In genomic region chr15:89473921-89474320, GRCm38 (mm10) we compare ENCODE assay signal across 24 mouse cellular contexts. TPM values are rescaled to one million over a fixed set of nuclear protein-coding genes. Genes with fewer than 3 reads are reported as not detected.
DNase-seq lines count a peak whose midpoint lies in the region; ATAC-seq lines count a peak whose summit lies in the region.
"Had no signal": no experiment of that assay in that cellular context is flagged by ENCODE, and none has a peak within 500 bp of the region (broad histone marks: within the 10 kb centered on the region; RNA-seq: fewer than 3 reads in every experiment).

No protein-coding gene starts in this region.

- H3K4me3 ChIP-seq in megakaryocyte, embryonic 14.5 days (replicated peaks): peak overlapping the region; percentile 44
- H3K4me3 ChIP-seq: embryonic facial prominence, embryonic 10.5 days; embryonic facial prominence, embryonic 12.5 days; forebrain, embryonic 13.5 days; forebrain, embryonic 15.5 days had no signal

- no peaks in the 10 kb centered on the region for H3K27me3 ChIP-seq in megakaryocyte, embryonic 14.5 days (replicated peaks)
- H3K27me3 ChIP-seq: CH12.LX; embryonic facial prominence, embryonic 12.5 days; forebrain, embryonic 13.5 days; forebrain, embryonic 15.5 days; Patski had no signal

- peaks cover 36% of the 10 kb centered on the region for H3K36me3 ChIP-seq in megakaryocyte, embryonic 14.5 days (replicated peaks; ENCODE audit: low read length)
- H3K36me3 ChIP-seq: embryonic facial prominence, embryonic 10.5 days; embryonic facial prominence, embryonic 12.5 days; forebrain, embryonic 15.5 days had no signal

- no peaks in the 10 kb centered on the region for H3K9me3 ChIP-seq in megakaryocyte, embryonic 14.5 days
- H3K9me3 ChIP-seq: embryonic facial prominence, embryonic 10.5 days; embryonic facial prominence, embryonic 12.5 days; forebrain, embryonic 13.5 days; forebrain, embryonic 15.5 days; G1E had no signal

- DNase-seq in cerebellum, adult 11-12 months: peak; percentile 44
- DNase-seq in cerebellum, adult 11 months: no peak
- DNase-seq in cerebellum, adult 9-11 months: peak; percentile 43
- DNase-seq in cerebellum, postnatal 25 days: no peak
- DNase-seq: adrenal gland, adult 8-10 months; adrenal gland, postnatal 14 days; adrenal gland, postnatal 36 days; B cell, adult 2 months; cerebellum, postnatal 10 days; cerebellum, postnatal 36 days; forebrain, postnatal 0 days had no signal

- ATAC-seq in megakaryocyte, adult 5-6 weeks (ENCODE audit: poor library complexity, severe bottlenecking): no peak
- ATAC-seq: activated CD4-positive, CD25-positive, alpha-beta regulatory T cell, adult 4 months; CD4-positive, CD25-positive, alpha-beta regulatory T cell, adult 4 months; forebrain, embryonic 13.5 days; forebrain, embryonic 15.5 days; forebrain, postnatal 0 days; Patski had no signal

- peaks cover 46% of the 10 kb centered on the region for H3K4me1 ChIP-seq in megakaryocyte, embryonic 14.5 days

RNA-seq across cellular contexts. Expression of gene Arsa, which starts 3.3 kb away (rescaled TPM):
- polyA plus RNA-seq in megakaryocyte, embryonic 14.5 days (2012; ENCODE audit: insufficient read depth, low replicate concordance): 82.1 and 91.3 TPM in 2 replicates
- total RNA-seq in megakaryocyte, adult 5-6 weeks (2015): 9.2 and 10.1 TPM in 2 replicates
- total RNA-seq in megakaryocyte, adult 5-6 weeks (2017): 11.1 and 14.1 TPM in 2 replicates

RNA-seq across cellular contexts. Expression of gene Mapk8ip2, which starts 20.2 kb away (rescaled TPM):
- polyA plus RNA-seq in megakaryocyte, embryonic 14.5 days (2012; ENCODE audit: insufficient read depth, low replicate concordance): not detected in 2 replicates
- total RNA-seq in megakaryocyte, adult 5-6 weeks (2015): not detected in 2 replicates
- total RNA-seq in megakaryocyte, adult 5-6 weeks (2017): not detected in 2 replicates
- polyA plus RNA-seq: G1E had no signal

RNA-seq across cellular contexts. Expression of gene Shank3, which starts 25.5 kb away (rescaled TPM):
- polyA plus RNA-seq in megakaryocyte, embryonic 14.5 days (2012; ENCODE audit: insufficient read depth, low replicate concordance): 37.4 and 85.0 TPM in 2 replicates
- 0.09 and 0.11 TPM in 2 replicates for total RNA-seq in megakaryocyte, adult 5-6 weeks (2015)
- total RNA-seq in megakaryocyte, adult 5-6 weeks (2017): not detected in 2 replicates
- total RNA-seq: CH12.LX had no signal
- polyA plus RNA-seq: activated CD4-positive, CD25-positive, alpha-beta regulatory T cell, adult 4 months; CD4-positive, CD25-positive, alpha-beta regulatory T cell, adult 4 months had no signal

RNA-seq across cellular contexts. Expression of gene Chkb, which starts 44.2 kb away (rescaled TPM):
- polyA plus RNA-seq in megakaryocyte, embryonic 14.5 days (2012; ENCODE audit: insufficient read depth, low replicate concordance): 27.6 and 63.0 TPM in 2 replicates
- total RNA-seq in megakaryocyte, adult 5-6 weeks (2015): 68.2 and 74.9 TPM in 2 replicates
- total RNA-seq in megakaryocyte, adult 5-6 weeks (2017): 28.6 and 29.3 TPM in 2 replicates

RNA-seq across cellular contexts. Expression of gene Gm44502, which starts 44.4 kb away (rescaled TPM):
- 0.13 and 0.50 TPM in 2 replicates for polyA plus RNA-seq in megakaryocyte, embryonic 14.5 days (2012; ENCODE audit: insufficient read depth, low replicate concordance)
- total RNA-seq in megakaryocyte, adult 5-6 weeks (2015): not detected in 2 replicates
- 0.26 and 0.45 TPM in 2 replicates for total RNA-seq in megakaryocyte, adult 5-6 weeks (2017)
- polyA plus RNA-seq: activated CD4-positive, CD25-positive, alpha-beta regulatory T cell, adult 4 months; CD4-positive, CD25-positive, alpha-beta regulatory T cell, adult 4 months; embryonic facial prominence, embryonic 10.5 days; embryonic facial prominence, embryonic 12.5 days; embryonic facial prominence, embryonic 14.5 days; forebrain, embryonic 11.5 days; forebrain, embryonic 13.5 days; forebrain, embryonic 15.5 days; forebrain, postnatal 0 days; Patski had no signal

Comparison
In these comparisons a context has a peak if more than half of its experiments do, and no peak if none do; other contexts are left out.
1. DNase-seq: peak in cerebellum, adult 11-12 months (single experiment) and cerebellum, adult 9-11 months (single experiment); none in cerebellum, adult 11 months (single experiment) and cerebellum, postnatal 25 days (0 of 2).